Mouse (Mus musculus): ENCODE measurements around the gene Zpld1. TPM values are rescaled to one million over a fixed set of nuclear protein-coding genes. Genes with fewer than 3 reads are reported as not detected.
A peak's percentile ranks its signal among the peaks of the same experiment; 100 is the strongest.

The Zpld1 gene
- polyA plus RNA-seq (2015; fragmentation: Nextera tagmentation; extraction: Ambion mirVana), result 0.13 and 0.15 TPM in 2 replicates

DNA sequence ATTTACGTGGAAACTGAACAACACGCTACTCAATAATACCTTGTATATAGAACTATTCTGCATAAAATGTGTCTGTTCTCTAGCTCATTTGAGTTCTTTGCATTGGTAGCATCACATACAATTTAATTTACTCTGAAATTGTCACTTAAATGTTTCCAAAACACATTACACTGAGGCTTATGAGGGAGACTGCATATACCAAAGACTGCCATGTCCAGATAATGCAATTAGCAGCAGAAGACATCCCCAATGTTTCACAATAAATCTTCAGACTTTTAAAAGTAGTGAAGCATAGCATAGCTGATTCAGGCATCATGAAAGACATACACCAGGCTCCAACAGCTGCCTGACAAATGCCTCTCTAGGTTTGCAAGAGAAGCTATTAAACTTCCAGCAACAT, at the start of gene Zpld1:
Gene Zpld1 (minus strand): TSS at position 101 of the 400 bp plus-strand sequence.
- 92% methylated on average over 2 of the region's 2 CpGs for WGBS
- Histone ChIP-seq H3K9me3 (ENCODE audit: control insufficient read depth, low read length) (no peaks in the 10 kb centered on the region), H3K27me3 (ENCODE audit: control insufficient read depth, insufficient read depth, low read depth, low read length) (no peaks in the 10 kb centered on the region), H3K4me3 (ENCODE audit: low read length) (no peak within 1 kb of the TSS), H3K27ac (ENCODE audit: low read length) (no peak within 1 kb of the TSS), H3K4me2 (ENCODE audit: low read depth, low read length) (no peak within 1 kb of the TSS), H3K4me1 (replicated peaks; ENCODE audit: control insufficient read depth, insufficient read depth, low read length) (no peaks in the 10 kb centered on the region), H3K9ac (ENCODE audit: low read length) (no peak within 1 kb of the TSS), H3K36me3 (ENCODE audit: control insufficient read depth, insufficient read depth, low read length) (no peaks in the 10 kb centered on the region)
- no peak for ATAC-seq (ENCODE audit: low read depth)

DNA sequence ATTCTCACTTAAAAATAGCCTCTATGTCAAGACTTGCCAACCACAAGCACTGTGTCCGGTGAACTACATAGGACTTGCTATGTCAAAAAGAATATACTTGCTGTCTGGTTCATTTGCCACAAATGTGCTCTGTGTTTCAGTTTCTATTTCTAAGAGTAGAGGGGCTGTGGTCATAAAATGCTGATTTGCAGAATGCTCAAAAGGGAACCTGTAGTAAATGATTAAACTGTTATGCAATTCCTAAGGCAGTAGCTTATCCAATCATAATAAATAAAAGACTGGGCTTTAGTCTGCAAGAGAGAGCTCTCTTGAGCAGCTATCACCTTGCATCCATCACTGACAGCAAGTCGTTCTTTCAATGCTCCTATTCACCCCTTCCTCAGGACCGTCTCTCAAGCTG, 47.9 kb upstream of the Zpld1 start:
- ATAC-seq (ENCODE audit: low read depth), result no peak
- Histone ChIP-seq H3K27ac (ENCODE audit: low read length) (no peak overlapping the region), H3K4me3 (ENCODE audit: low read length) (no peak overlapping the region), H3K9me3 (ENCODE audit: control insufficient read depth, low read length) (peaks cover 4% of the 10 kb centered on the region; the same call in 1 of the 2 replicates), H3K27me3 (ENCODE audit: control insufficient read depth, insufficient read depth, low read depth, low read length) (no peaks in the 10 kb centered on the region), H3K4me2 (ENCODE audit: low read depth, low read length) (no peak overlapping the region), H3K4me1 (replicated peaks; ENCODE audit: control insufficient read depth, insufficient read depth, low read length) (no peaks in the 10 kb centered on the region), H3K9ac (ENCODE audit: low read length) (no peak overlapping the region), H3K36me3 (ENCODE audit: control insufficient read depth, insufficient read depth, low read length) (no peaks in the 10 kb centered on the region)
- 48% methylated on average over 3 of the region's 3 CpGs for WGBS

DNA sequence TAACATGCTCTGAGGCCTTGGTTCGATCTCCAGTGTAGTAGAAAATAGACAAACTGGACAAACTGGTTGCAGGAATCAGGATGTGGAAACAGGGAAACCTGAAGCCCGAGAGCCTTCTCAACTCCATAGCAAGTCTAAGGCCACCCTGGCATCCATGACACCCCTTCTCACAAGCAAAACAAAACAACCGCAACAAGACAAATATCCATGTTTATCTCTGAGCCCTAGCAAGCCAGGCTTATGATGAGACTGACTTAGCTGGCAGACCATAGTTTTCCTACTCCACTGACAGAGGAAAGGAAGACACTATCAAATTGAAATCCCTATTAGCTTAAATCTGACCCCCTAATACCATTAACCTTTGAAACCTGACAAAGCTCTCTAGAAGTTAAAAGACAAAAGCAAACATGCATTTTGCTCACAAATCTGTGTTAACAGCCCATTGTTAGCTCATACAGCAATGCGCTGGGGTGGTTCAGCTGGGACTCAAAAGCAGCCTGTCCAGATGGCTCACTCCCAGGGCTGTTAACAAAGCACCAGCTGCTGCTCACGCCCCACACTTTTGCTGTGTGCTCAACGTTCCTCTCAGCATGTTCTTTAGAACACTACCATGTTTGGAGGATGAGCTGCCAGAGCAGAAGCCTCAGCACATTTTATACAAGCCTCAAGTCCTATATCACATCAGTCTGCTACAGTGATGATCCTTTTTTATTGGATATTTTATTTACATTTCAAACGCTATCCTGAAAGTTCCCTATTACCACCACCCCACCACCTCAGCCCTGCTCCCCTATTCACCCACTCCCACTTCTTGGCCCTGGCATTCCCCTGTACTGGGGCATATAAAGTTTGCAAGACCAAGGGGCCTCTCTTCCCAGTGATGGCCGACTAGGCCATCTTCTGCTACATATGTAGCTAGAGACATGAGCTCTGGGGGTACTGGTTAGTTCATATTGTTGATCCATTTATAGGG, 24.0 kb upstream of the Zpld1 start:
- Histone ChIP-seq H3K9me3 (ENCODE audit: control insufficient read depth, low read length) (no peaks in the 10 kb centered on the region), H3K4me3 (ENCODE audit: low read length) (no peak overlapping the region), H3K9ac (ENCODE audit: low read length) (no peak overlapping the region), H3K36me3 (ENCODE audit: control insufficient read depth, insufficient read depth, low read length) (no peaks in the 10 kb centered on the region), H3K27me3 (ENCODE audit: control insufficient read depth, insufficient read depth, low read depth, low read length) (no peaks in the 10 kb centered on the region), H3K27ac (ENCODE audit: low read length) (no peak overlapping the region), H3K4me1 (replicated peaks; ENCODE audit: control insufficient read depth, insufficient read depth, low read length) (no peaks in the 10 kb centered on the region), H3K4me2 (ENCODE audit: low read depth, low read length) (no peak overlapping the region)
- ATAC-seq (ENCODE audit: low read depth), result peak; percentile 85
- WGBS, result 48% methylated on average over 8 of the region's 8 CpGs

DNA sequence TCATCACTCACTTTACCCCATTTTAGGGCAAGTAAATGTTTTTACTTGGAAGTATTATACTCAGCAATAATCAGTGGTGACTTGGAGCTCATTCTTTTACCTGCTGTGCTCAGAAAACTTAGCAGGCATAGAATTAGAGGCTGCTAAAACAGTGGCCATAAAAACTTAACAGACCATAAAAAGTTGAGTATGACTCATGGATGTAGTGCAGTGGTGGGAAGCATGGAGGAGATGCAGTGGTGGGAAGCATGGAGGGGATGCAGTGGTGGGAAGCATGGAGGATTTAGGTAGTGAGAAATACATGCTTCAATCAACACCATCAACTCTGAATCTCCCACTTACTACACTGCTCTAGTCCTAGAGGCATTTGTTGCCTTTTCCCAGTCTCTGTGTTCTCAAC, 19.2 kb upstream of the Zpld1 start:
- Histone ChIP-seq H3K9ac (ENCODE audit: low read length) (no peak overlapping the region), H3K4me3 (ENCODE audit: low read length) (no peak overlapping the region), H3K4me2 (ENCODE audit: low read depth, low read length) (no peak overlapping the region), H3K36me3 (ENCODE audit: control insufficient read depth, insufficient read depth, low read length) (no peaks in the 10 kb centered on the region), H3K9me3 (ENCODE audit: control insufficient read depth, low read length) (no peaks in the 10 kb centered on the region), H3K27ac (ENCODE audit: low read length) (no peak overlapping the region), H3K27me3 (ENCODE audit: control insufficient read depth, insufficient read depth, low read depth, low read length) (no peaks in the 10 kb centered on the region), H3K4me1 (replicated peaks; ENCODE audit: control insufficient read depth, insufficient read depth, low read length) (no peaks in the 10 kb centered on the region)
- ATAC-seq (ENCODE audit: low read depth), result no peak

DNA sequence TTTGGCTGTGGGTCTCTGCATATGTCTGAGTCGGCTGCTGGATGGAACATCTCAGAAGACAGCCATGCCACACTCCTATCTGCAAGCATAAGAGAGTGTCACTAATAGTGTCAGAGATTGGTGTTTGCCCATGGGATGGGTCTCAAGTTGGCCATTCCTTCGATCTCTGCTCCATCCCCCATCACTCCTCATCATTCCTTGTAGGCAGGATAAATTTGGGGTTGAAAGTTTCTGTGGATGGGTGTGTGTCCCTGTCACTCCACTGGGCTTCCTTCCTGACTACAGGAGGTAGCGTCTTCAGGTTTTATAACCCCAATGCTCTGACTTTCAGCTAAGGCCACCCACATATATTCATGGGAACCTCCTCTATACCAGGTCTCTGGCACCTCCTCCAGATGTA, 14.3 kb upstream of the Zpld1 start:
- no peaks in the 10 kb centered on the region for H3K9me3 ChIP-seq (ENCODE audit: control insufficient read depth, low read length)
- 86% methylated on average over 3 of the region's 3 CpGs for WGBS
- no peak overlapping the region for H3K9ac ChIP-seq (ENCODE audit: low read length)
- no peak overlapping the region for H3K27ac ChIP-seq (ENCODE audit: low read length)
- H3K27me3 ChIP-seq (ENCODE audit: control insufficient read depth, insufficient read depth, low read depth, low read length), result no peaks in the 10 kb centered on the region
- H3K4me3 ChIP-seq (ENCODE audit: low read length), result no peak overlapping the region
- H3K4me1 ChIP-seq (replicated peaks; ENCODE audit: control insufficient read depth, insufficient read depth, low read length), result no peaks in the 10 kb centered on the region
- ATAC-seq (ENCODE audit: low read depth), result no peak
- H3K4me2 ChIP-seq (ENCODE audit: low read depth, low read length), result no peak overlapping the region
- H3K36me3 ChIP-seq (ENCODE audit: control insufficient read depth, insufficient read depth, low read length), result no peaks in the 10 kb centered on the region

DNA sequence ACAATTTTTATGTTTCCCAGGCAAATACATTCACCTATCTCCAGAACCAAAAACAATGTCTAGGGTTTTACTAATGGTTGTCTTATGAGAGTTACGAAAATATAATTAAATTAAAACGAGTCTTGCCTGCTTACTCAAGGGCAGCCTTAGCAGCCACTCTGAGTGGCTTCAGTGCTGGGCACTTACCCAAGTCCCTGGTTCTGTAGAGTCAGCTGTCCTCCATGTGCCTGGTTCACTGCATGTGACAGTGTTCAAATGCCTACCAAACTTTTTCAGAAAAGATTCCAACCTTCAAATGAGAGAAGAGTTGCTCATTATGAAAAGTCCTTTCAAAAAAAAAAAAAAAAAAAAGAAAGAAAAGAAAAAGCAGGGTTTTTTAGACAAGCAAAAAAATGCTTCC, 15.1 kb downstream of the Zpld1 start:
- Histone ChIP-seq H3K27ac (ENCODE audit: low read length) (no peak overlapping the region), H3K9me3 (ENCODE audit: control insufficient read depth, low read length) (no peaks in the 10 kb centered on the region), H3K4me1 (replicated peaks; ENCODE audit: control insufficient read depth, insufficient read depth, low read length) (no peaks in the 10 kb centered on the region), H3K4me3 (ENCODE audit: low read length) (no peak overlapping the region), H3K36me3 (ENCODE audit: control insufficient read depth, insufficient read depth, low read length) (no peaks in the 10 kb centered on the region), H3K27me3 (ENCODE audit: control insufficient read depth, insufficient read depth, low read depth, low read length) (no peaks in the 10 kb centered on the region), H3K4me2 (ENCODE audit: low read depth, low read length) (no peak overlapping the region), H3K9ac (ENCODE audit: low read length) (no peak overlapping the region)
- 72% methylated on average over 2 of the region's 2 CpGs for WGBS
- no peak for ATAC-seq (ENCODE audit: low read depth)

DNA sequence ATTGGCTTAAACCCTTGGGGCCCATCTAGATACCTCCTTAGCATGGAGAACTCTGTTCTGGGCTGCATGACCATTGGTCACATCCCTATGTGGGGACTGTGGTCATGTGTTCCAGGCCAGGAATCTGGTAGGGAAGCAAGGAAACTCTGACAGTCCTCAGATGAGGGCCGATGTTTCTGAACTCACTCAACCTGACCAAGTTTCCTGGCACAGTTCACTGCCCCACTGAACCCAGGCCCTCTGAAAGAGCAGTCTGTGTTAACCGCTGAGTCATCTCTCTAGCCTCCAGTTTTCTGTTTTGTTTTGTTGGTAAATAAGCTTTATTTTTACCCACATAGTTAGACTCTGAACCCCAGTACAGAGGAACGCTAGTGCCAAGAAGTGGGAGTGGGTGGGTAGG, 20.3 kb downstream of the Zpld1 start:
- Histone ChIP-seq H3K27me3 (ENCODE audit: control insufficient read depth, insufficient read depth, low read depth, low read length) (no peaks in the 10 kb centered on the region), H3K9me3 (ENCODE audit: control insufficient read depth, low read length) (no peaks in the 10 kb centered on the region), H3K9ac (ENCODE audit: low read length) (no peak overlapping the region), H3K27ac (ENCODE audit: low read length) (no peak overlapping the region), H3K4me2 (ENCODE audit: low read depth, low read length) (no peak overlapping the region), H3K4me1 (replicated peaks; ENCODE audit: control insufficient read depth, insufficient read depth, low read length) (no peaks in the 10 kb centered on the region), H3K36me3 (ENCODE audit: control insufficient read depth, insufficient read depth, low read length) (no peaks in the 10 kb centered on the region), H3K4me3 (ENCODE audit: low read length) (no peak overlapping the region)
- no peak for ATAC-seq (ENCODE audit: low read depth)
- 82% methylated on average over 3 of the region's 3 CpGs for WGBS

DNA sequence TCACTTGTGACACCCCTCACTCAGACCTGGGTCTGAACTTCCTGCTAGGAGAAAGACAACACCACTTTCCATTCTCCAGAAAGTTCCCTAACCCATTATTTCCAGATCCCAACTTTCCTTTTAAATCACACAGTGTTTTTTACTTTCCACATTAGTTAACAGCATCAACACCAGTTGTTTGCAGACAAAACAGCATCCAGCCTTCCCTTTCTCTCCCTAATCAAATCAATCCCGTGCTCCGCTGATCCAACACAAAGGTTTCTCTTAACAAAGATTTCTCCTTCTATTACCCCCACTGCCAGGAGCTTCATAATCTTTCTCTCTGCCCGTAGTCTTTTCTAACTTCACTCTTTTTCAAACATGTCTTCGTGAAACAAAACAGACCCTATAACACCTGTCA, 32.5 kb downstream of the Zpld1 start:
- Histone ChIP-seq H3K4me2 (ENCODE audit: low read depth, low read length) (no peak overlapping the region), H3K27ac (ENCODE audit: low read length) (no peak overlapping the region), H3K27me3 (ENCODE audit: control insufficient read depth, insufficient read depth, low read depth, low read length) (no peaks in the 10 kb centered on the region), H3K4me1 (replicated peaks; ENCODE audit: control insufficient read depth, insufficient read depth, low read length) (no peaks in the 10 kb centered on the region), H3K9ac (ENCODE audit: low read length) (no peak overlapping the region), H3K36me3 (ENCODE audit: control insufficient read depth, insufficient read depth, low read length) (no peaks in the 10 kb centered on the region), H3K4me3 (ENCODE audit: low read length) (no peak overlapping the region), H3K9me3 (ENCODE audit: control insufficient read depth, low read length) (no peaks in the 10 kb centered on the region)
- WGBS, result 56% methylated on average over 4 of the region's 4 CpGs
- ATAC-seq (ENCODE audit: low read depth), result no peak

DNA sequence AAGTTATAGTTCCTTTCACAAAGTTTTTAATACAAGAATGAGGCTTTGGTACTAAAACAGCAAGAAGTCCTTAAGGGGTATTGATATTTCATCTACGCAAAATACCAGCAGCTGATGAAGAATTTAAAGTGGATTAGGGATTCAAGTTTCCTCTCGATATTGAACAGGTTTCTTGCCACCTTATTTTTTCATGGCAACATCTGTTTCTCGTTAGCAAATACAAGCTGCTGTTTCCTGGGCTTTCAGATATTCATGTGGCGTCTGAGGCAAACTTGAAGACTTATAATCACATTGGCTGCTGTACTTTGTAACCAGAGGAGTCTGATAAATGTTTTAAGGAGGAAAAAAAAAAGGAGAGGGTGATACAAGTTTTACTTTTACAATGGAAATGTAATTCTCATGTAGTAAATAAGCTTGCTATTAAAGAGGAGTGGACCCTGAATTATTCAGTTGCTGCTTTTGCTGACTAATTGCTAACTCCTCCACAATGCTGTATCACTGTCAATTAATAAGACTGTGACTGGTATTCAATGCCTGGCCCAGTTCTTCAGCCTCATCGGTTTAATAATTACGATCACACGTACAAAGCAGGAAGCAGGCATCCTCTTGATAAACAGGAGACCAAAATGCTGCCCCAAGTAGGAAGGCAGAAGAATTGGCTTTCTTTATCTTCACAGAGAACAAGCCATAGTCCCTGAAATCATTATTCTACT, 36.8 kb downstream of the Zpld1 start:
- Histone ChIP-seq H3K27me3 (ENCODE audit: control insufficient read depth, insufficient read depth, low read depth, low read length) (no peaks in the 10 kb centered on the region), H3K27ac (ENCODE audit: low read length) (no peak overlapping the region), H3K36me3 (ENCODE audit: control insufficient read depth, insufficient read depth, low read length) (no peaks in the 10 kb centered on the region), H3K9ac (ENCODE audit: low read length) (no peak overlapping the region), H3K9me3 (ENCODE audit: control insufficient read depth, low read length) (no peaks in the 10 kb centered on the region), H3K4me2 (ENCODE audit: low read depth, low read length) (no peak overlapping the region), H3K4me1 (replicated peaks; ENCODE audit: control insufficient read depth, insufficient read depth, low read length) (no peaks in the 10 kb centered on the region), H3K4me3 (ENCODE audit: low read length) (no peak overlapping the region)
- no peak for ATAC-seq (ENCODE audit: low read depth)
- WGBS, result 48% methylated on average over 7 of the region's 7 CpGs
